Mouse (Mus musculus): ENCODE measurements at regions not wholly inside any gene's neighbourhood (a gene's known extent, or its start where the extent isn't known, plus 50 kb on each side); places are given as distances from the start of the nearest gene placed in this dataset.

DNA sequence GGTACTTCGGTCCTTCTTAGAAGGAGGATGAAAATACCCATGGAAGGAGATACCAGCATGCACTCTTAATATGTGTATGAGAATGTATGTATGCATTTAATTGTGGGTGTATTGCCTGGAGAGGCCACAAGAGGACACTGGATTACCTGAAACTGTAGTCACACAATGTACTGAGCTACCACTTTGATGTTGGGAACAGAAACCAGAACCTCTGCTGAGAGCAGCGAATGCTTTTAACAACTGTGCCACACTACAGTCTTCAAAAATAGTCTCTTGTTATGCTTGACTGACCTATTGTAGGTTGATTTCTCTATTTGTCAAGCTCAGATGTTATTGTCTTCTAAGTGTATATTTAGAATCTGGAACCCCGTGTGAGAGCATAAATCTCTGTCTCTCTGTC lies 201.3 kb upstream of the Fat3 start:
- Histone ChIP-seq H3K36me3 (ENCODE audit: control insufficient read depth in 1 of 2, insufficient read depth in 2 of 2, low read length in 2 of 2) (no peaks in the 10 kb centered on the region), H3K9me3 (replicated peaks; ENCODE audit: insufficient read depth, low read length) (no peaks in the 10 kb centered on the region), H3K4me3 (ENCODE audit: control insufficient read depth in 1 of 2, insufficient read depth in 1 of 2, low read depth in 2 of 2, low read length in 2 of 2) (no peak overlapping the region), H3K4me1 (ENCODE audit: control insufficient read depth in 1 of 2, insufficient read depth in 2 of 2, low read length in 2 of 2) (no peaks in the 10 kb centered on the region), H3K27me3 (ENCODE audit: control insufficient read depth in 1 of 2, insufficient read depth in 2 of 2, low read length in 2 of 2) (no peaks in the 10 kb centered on the region), H3K79me2 (ENCODE audit: control insufficient read depth, insufficient read depth, low read length, poor library complexity) (no peaks in the 10 kb centered on the region; the same call in 1 of the 2 replicates), H3K9ac (ENCODE audit: control insufficient read depth, low read depth, low read length, poor library complexity, severe bottlenecking) (no peak overlapping the region), H3K27ac (ENCODE audit: control insufficient read depth, low read depth, low read length) (no peak overlapping the region)
- DNase-seq (ENCODE audit: low read depth, low spot score) = peak; percentile 12
- TF ChIP-seq MAX (IDR thresholded peaks at IDR 0.05; ENCODE audit: low read length) (no peak), TAL1 (IDR thresholded peaks at IDR 0.05; ENCODE audit: low read length) (no peak), TBP (IDR thresholded peaks at IDR 0.05; ENCODE audit: low read depth, low read length) (no peak), GABPA (IDR thresholded peaks at IDR 0.05; ENCODE audit: low read depth, low read length) (no peak), JUND (IDR thresholded peaks at IDR 0.05; ENCODE audit: low read depth, low read length) (no peak), ZMIZ1 (IDR thresholded peaks at IDR 0.05; ENCODE audit: low read depth, low read length) (no peak), MYC (IDR thresholded peaks at IDR 0.05; ENCODE audit: low read depth, low read length) (no peak), E2F4 (IDR thresholded peaks at IDR 0.05; ENCODE audit: borderline replicate concordance, low read depth, low read length) (no peak), CHD2 (IDR thresholded peaks at IDR 0.05; ENCODE audit: low read length) (no peak), ZKSCAN1 (IDR thresholded peaks at IDR 0.05; ENCODE audit: low read depth, low read length) (no peak), SMC3 (IDR thresholded peaks at IDR 0.05; ENCODE audit: low read depth, low read length) (peak; percentile 26; the same call in 1 of the 2 replicates), RAD21 (IDR thresholded peaks at IDR 0.05; ENCODE audit: low read depth, low read length) (peak; percentile 19), CTCF (IDR thresholded peaks at IDR 0.05 in 2 of 3, conservative IDR thresholded peaks at IDR 0.05 in 1 of 3; ENCODE audit: control insufficient read depth in 1 of 3, insufficient read depth in 1 of 3, low read depth in 2 of 3, low read length in 3 of 3, poor library complexity in 1 of 3, severe bottlenecking in 1 of 3) (peak in 2 of 3 experiments; percentile 11 to 20; a peak in 1 of 6 replicates), CHD1 (IDR thresholded peaks at IDR 0.05; ENCODE audit: low read depth, low read length) (no peak), MYB (IDR thresholded peaks at IDR 0.05; ENCODE audit: low read depth, low read length) (no peak), MAZ (IDR thresholded peaks at IDR 0.05; ENCODE audit: low read depth, low read length) (no peak), USF1 (IDR thresholded peaks at IDR 0.05; ENCODE audit: low read depth, low read length) (no peak), TCF12 (IDR thresholded peaks at IDR 0.05; ENCODE audit: low read depth, low read length) (no peak), NRF1 (IDR thresholded peaks at IDR 0.05; ENCODE audit: insufficient read depth, low read depth, low read length, poor library complexity, severe bottlenecking) (no peak), HCFC1 (IDR thresholded peaks at IDR 0.05; ENCODE audit: low read depth, low read length) (no peak), ELF1 (IDR thresholded peaks at IDR 0.05; ENCODE audit: low read depth, low read length) (no peak), MEF2A (IDR thresholded peaks at IDR 0.05; ENCODE audit: extremely low read depth, insufficient replicate concordance, low read depth, low read length, poor library complexity, severe bottlenecking) (no peak), ZNF384 (IDR thresholded peaks at IDR 0.05; ENCODE audit: low read depth, low read length) (no peak), ETS1 (IDR thresholded peaks at IDR 0.05; ENCODE audit: low read depth, low read length) (no peak)
